Mouse (Mus musculus): Measurements from ENCODE around the gene Syt5.
A peak's percentile ranks its signal among the peaks of the same experiment; 100 is the strongest.

Gene Syt5

GRCm38 (mm10) chr7:4501558-4502397 is 45.6 kb downstream of the Syt5 start, which contains the start of gene Ppp1r12c:
Gene Ppp1r12c, minus strand, starts transcription at chr7:4501680.
- peak; percentile 87 to 95 for DNase-seq (ENCODE audit: low spot score in 2 of 2)

- peak in 1 of 2 experiments; percentile 40 for DNase-seq (ENCODE audit: low spot score in 2 of 2)
Measured at GRCm38 (mm10) chr7:4500892-4501471, 46.4 kb downstream of the Syt5 start.

GRCm38 (mm10) chr7:4499034-4499433 is 48.3 kb downstream of the Syt5 start:
- DNase-seq (ENCODE audit: low spot score in 2 of 2) = no peak

- no peak for DNase-seq (ENCODE audit: low spot score in 2 of 2)
Measured at GRCm38 (mm10) chr7:4498251-4498650, 49.1 kb downstream of the Syt5 start.

- DNase-seq (ENCODE audit: low spot score in 2 of 2) = no peak
Measured at GRCm38 (mm10) chr7:4497271-4497903, 50.0 kb downstream of the Syt5 start.

GRCm38 (mm10) chr7:4496468-4496867 is 50.9 kb downstream of the Syt5 start:
- DNase-seq (ENCODE audit: low spot score in 2 of 2) = no peak

- DNase-seq (ENCODE audit: low spot score in 2 of 2) = no peak
Measured at GRCm38 (mm10) chr7:4493991-4494390, 53.4 kb downstream of the Syt5 start.

GRCm38 (mm10) chr7:4492284-4493224 is 54.8 kb downstream of the Syt5 start:
- no peak for DNase-seq (ENCODE audit: low spot score in 2 of 2)

- DNase-seq (ENCODE audit: low spot score in 2 of 2) = no peak
Measured at GRCm38 (mm10) chr7:4491308-4491707, 56.0 kb downstream of the Syt5 start.

Measured in left cerebral cortex, adult 9 months (tissue).